In genomic region chr8:119887130-119887529, GRCm38 (mm10) we compare ENCODE assay signal across 9 mouse cellular contexts. TPM values are rescaled to one million over a fixed set of nuclear protein-coding genes. Genes with fewer than 3 reads are reported as not detected.
DNase-seq lines count a peak whose midpoint lies in the region; TF ChIP-seq lines count a peak whose summit lies in the region.
"Had no signal": no experiment of that assay in that cellular context is flagged by ENCODE, and none has a peak within 500 bp of the region (broad histone marks: within the 10 kb centered on the region; RNA-seq: fewer than 3 reads in every experiment).

No protein-coding gene starts in this region.

- intact Hi-C loops in gastrocnemius, adult 2 months (cut with DNase I): loop anchor here (5.0 kb wide), 1 partner anchor 40 kb away; no protein-coding TSS in a partner anchor

- no peak overlapping the region for H3K27ac ChIP-seq in gastrocnemius, adult 2 months

- DNase-seq in gastrocnemius, adult 2 months: peak; percentile 49
- no peak for DNase-seq in gastrocnemius, postnatal 25 days
- peak; percentile 40 for DNase-seq in ovary, postnatal 36 days (ENCODE audit: low spot score)
- DNase-seq in ovary, adult 18-20 months (ENCODE audit: low spot score): no peak
- peak; percentile 49 for DNase-seq in adrenal gland, postnatal 25 days
- peak; percentile 75 to 77 for DNase-seq in kidney, postnatal 25 days
- peak; percentile 53 for DNase-seq in retina, embryonic 14.5 days (ENCODE audit: low spot score)
- no peak for DNase-seq in yolk sac, embryonic 10.5 days (ENCODE audit: low spot score)

- H3K4me3 ChIP-seq in gastrocnemius, adult 2 months: no peak overlapping the region

- peak; percentile 76 for TF ChIP-seq CTCF in gastrocnemius, adult 2 months (IDR thresholded peaks at IDR 0.05)

RNA-seq across cellular contexts. Expression of gene Usp10, which starts 23.0 kb away (rescaled TPM):
- total RNA-seq in gastrocnemius, adult 2 months (2021): 10 to 100 TPM; 56.9 to 73.9 TPM
- total RNA-seq in gastrocnemius, postnatal 25 days (2021): 10 to 100 TPM; 42.2 to 50.1 TPM
- total RNA-seq in adrenal gland, postnatal 25 days (2021): 110 and 153 TPM in 2 replicates

RNA-seq across cellular contexts. Expression of gene Gm20388, which starts 23.5 kb away (rescaled TPM):
- 10 to 100 TPM in 1 of 2 experiments, 1 to 10 TPM in 1; 6.1 to 15.0 TPM for total RNA-seq in gastrocnemius, adult 2 months (2021)
- 1 to 10 TPM in 1 of 2 experiments, not detected in 1; 6.7 TPM for total RNA-seq in gastrocnemius, postnatal 25 days (2021)
- total RNA-seq in adrenal gland, postnatal 25 days (2021): 3.6 and 27.1 TPM in 2 replicates
- total RNA-seq: layer of hippocampus, postnatal 14 days had no signal

RNA-seq across cellular contexts. Expression of gene Klhl36, which starts 25.1 kb away (rescaled TPM):
- total RNA-seq in gastrocnemius, adult 2 months (2021): 1 to 10 TPM in 1 of 2 experiments, under 1 TPM in 1; 0.71 to 1.1 TPM
- 1 to 10 TPM; 1.3 to 1.4 TPM for total RNA-seq in gastrocnemius, postnatal 25 days (2021)
- total RNA-seq in adrenal gland, postnatal 25 days (2021): 6.9 and 13.5 TPM in 2 replicates

RNA-seq across cellular contexts. Expression of gene Cotl1, which starts 46.8 kb away (rescaled TPM):
- total RNA-seq in gastrocnemius, adult 2 months (2021): 1 to 10 TPM; 3.2 to 7.4 TPM
- 10 to 100 TPM in 1 of 2 experiments, 1 to 10 TPM in 1; 6.5 to 11.3 TPM for total RNA-seq in gastrocnemius, postnatal 25 days (2021)
- total RNA-seq in adrenal gland, postnatal 25 days (2021): 38.3 and 40.8 TPM in 2 replicates

Comparison
In these comparisons a context has a peak if more than half of its experiments do, and no peak if none do; other contexts are left out.
1. DNase-seq: peak in gastrocnemius, adult 2 months (single experiment), ovary, postnatal 36 days (single experiment), adrenal gland, postnatal 25 days (single experiment), kidney, postnatal 25 days (2 of 2) and retina, embryonic 14.5 days (single experiment); none in gastrocnemius, postnatal 25 days (single experiment), ovary, adult 18-20 months (single experiment) and yolk sac, embryonic 10.5 days (single experiment).